Mouse (Mus musculus): ENCODE measurements around the gene Ccnb2. TPM values are rescaled to one million over a fixed set of nuclear protein-coding genes. Genes with fewer than 3 reads are reported as not detected.

Gene Ccnb2
- polyA plus RNA-seq, 1 experiment, result 260 TPM

GRCm38 (mm10) chr9:70379502-70380467, 41.6 kb downstream of the Ccnb2 start:
- H3K36me3 ChIP-seq (ENCODE audit: control insufficient read depth, insufficient read depth, low read length, poor library complexity, severe bottlenecking), result 0 out of 2 replicates have a peak, but pooled peaks cover 6% of the 10 kb centered on the region
- no peak for TF ChIP-seq EP300 (IDR thresholded peaks at IDR 0.05; ENCODE audit: insufficient read depth, low read depth, low read length)
- no peaks in the 10 kb centered on the region for H3K27me3 ChIP-seq (ENCODE audit: control insufficient read depth, insufficient read depth, low read length, poor library complexity, severe bottlenecking)
- H3K9ac ChIP-seq (ENCODE audit: low read depth, poor library complexity, severe bottlenecking), result no peak overlapping the region
- H3K4me1 ChIP-seq (ENCODE audit: control insufficient read depth, insufficient read depth, low read length), result no peaks in the 10 kb centered on the region
- H3K9me3 ChIP-seq (replicated peaks; ENCODE audit: control insufficient read depth, insufficient read depth, low read length, poor library complexity, severe bottlenecking), result no peaks in the 10 kb centered on the region
- H3K4me3 ChIP-seq (ENCODE audit: low read depth, low read length), result no peak overlapping the region
- no peak overlapping the region for H3K27ac ChIP-seq (ENCODE audit: insufficient read depth, low read length)

GRCm38 (mm10) chr9:70371638-70372037, 49.7 kb downstream of the Ccnb2 start:
- H3K27ac ChIP-seq (ENCODE audit: insufficient read depth, low read length), result no peak overlapping the region
- no peak overlapping the region for H3K9ac ChIP-seq (ENCODE audit: low read depth, poor library complexity, severe bottlenecking)
- no peaks in the 10 kb centered on the region for H3K4me1 ChIP-seq (ENCODE audit: control insufficient read depth, insufficient read depth, low read length)
- no peaks in the 10 kb centered on the region for H3K9me3 ChIP-seq (replicated peaks; ENCODE audit: control insufficient read depth, insufficient read depth, low read length, poor library complexity, severe bottlenecking)
- H3K4me3 ChIP-seq (ENCODE audit: low read depth, low read length), result no peak overlapping the region
- no peak for TF ChIP-seq EP300 (IDR thresholded peaks at IDR 0.05; ENCODE audit: insufficient read depth, low read depth, low read length)
- TF ChIP-seq CTCF (IDR thresholded peaks at IDR 0.05; ENCODE audit: low read depth, low read length), result no peak
- no peak for TF ChIP-seq POLR2A (IDR thresholded peaks at IDR 0.05; ENCODE audit: insufficient read depth, low read length)
- H3K27me3 ChIP-seq (ENCODE audit: control insufficient read depth, insufficient read depth, low read length, poor library complexity, severe bottlenecking), result no peaks in the 10 kb centered on the region
- H3K36me3 ChIP-seq (ENCODE audit: control insufficient read depth, insufficient read depth, low read length, poor library complexity, severe bottlenecking), result peaks cover 8% of the 10 kb centered on the region; the same call in 1 of the 2 replicates

GRCm38 (mm10) chr9:70366898-70367297, 54.4 kb downstream of the Ccnb2 start:
- no peaks in the 10 kb centered on the region for H3K4me1 ChIP-seq (ENCODE audit: control insufficient read depth, insufficient read depth, low read length)
- no peaks in the 10 kb centered on the region for H3K9me3 ChIP-seq (replicated peaks; ENCODE audit: control insufficient read depth, insufficient read depth, low read length, poor library complexity, severe bottlenecking)
- peaks cover 8% of the 10 kb centered on the region; the same call in 1 of the 2 replicates for H3K36me3 ChIP-seq (ENCODE audit: control insufficient read depth, insufficient read depth, low read length, poor library complexity, severe bottlenecking)

GRCm38 (mm10) chr9:70365915-70366314, 55.4 kb downstream of the Ccnb2 start:
- H3K9me3 ChIP-seq (replicated peaks; ENCODE audit: control insufficient read depth, insufficient read depth, low read length, poor library complexity, severe bottlenecking), result no peaks in the 10 kb centered on the region
- H3K27ac ChIP-seq (ENCODE audit: insufficient read depth, low read length), result no peak overlapping the region
- H3K4me3 ChIP-seq (ENCODE audit: low read depth, low read length), result no peak overlapping the region
- no peak overlapping the region for H3K9ac ChIP-seq (ENCODE audit: low read depth, poor library complexity, severe bottlenecking)
- H3K36me3 ChIP-seq (ENCODE audit: control insufficient read depth, insufficient read depth, low read length, poor library complexity, severe bottlenecking), result peaks cover 8% of the 10 kb centered on the region; the same call in 1 of the 2 replicates
- no peaks in the 10 kb centered on the region for H3K4me1 ChIP-seq (ENCODE audit: control insufficient read depth, insufficient read depth, low read length)
- no peaks in the 10 kb centered on the region for H3K27me3 ChIP-seq (ENCODE audit: control insufficient read depth, insufficient read depth, low read length, poor library complexity, severe bottlenecking)
- TF ChIP-seq POLR2A (IDR thresholded peaks at IDR 0.05; ENCODE audit: insufficient read depth, low read length) (no peak), CTCF (IDR thresholded peaks at IDR 0.05; ENCODE audit: low read depth, low read length) (no peak), EP300 (IDR thresholded peaks at IDR 0.05; ENCODE audit: insufficient read depth, low read depth, low read length) (no peak)

More at GRCm38 (mm10) chr9:70366898-70367297, 54.4 kb downstream of the Ccnb2 start:
- TF ChIP-seq CTCF (IDR thresholded peaks at IDR 0.05; ENCODE audit: low read depth, low read length) (no peak), POLR2A (IDR thresholded peaks at IDR 0.05; ENCODE audit: insufficient read depth, low read length) (no peak), EP300 (IDR thresholded peaks at IDR 0.05; ENCODE audit: insufficient read depth, low read depth, low read length) (no peak)
- no peak overlapping the region for H3K9ac ChIP-seq (ENCODE audit: low read depth, poor library complexity, severe bottlenecking)
- no peak overlapping the region for H3K27ac ChIP-seq (ENCODE audit: insufficient read depth, low read length)
- no peaks in the 10 kb centered on the region for H3K27me3 ChIP-seq (ENCODE audit: control insufficient read depth, insufficient read depth, low read length, poor library complexity, severe bottlenecking)
- no peak overlapping the region for H3K4me3 ChIP-seq (ENCODE audit: low read depth, low read length)

- no peaks in the 10 kb centered on the region for H3K4me1 ChIP-seq (ENCODE audit: control insufficient read depth, insufficient read depth, low read length)
- no peak overlapping the region for H3K4me3 ChIP-seq (ENCODE audit: low read depth, low read length)
- peaks cover 6% of the 10 kb centered on the region; the same call in 1 of the 2 replicates for H3K36me3 ChIP-seq (ENCODE audit: control insufficient read depth, insufficient read depth, low read length, poor library complexity, severe bottlenecking)
- H3K27me3 ChIP-seq (ENCODE audit: control insufficient read depth, insufficient read depth, low read length, poor library complexity, severe bottlenecking), result no peaks in the 10 kb centered on the region
- no peak for TF ChIP-seq EP300 (IDR thresholded peaks at IDR 0.05; ENCODE audit: insufficient read depth, low read depth, low read length)
- TF ChIP-seq POLR2A (IDR thresholded peaks at IDR 0.05; ENCODE audit: insufficient read depth, low read length), result no peak
- no peak for TF ChIP-seq CTCF (IDR thresholded peaks at IDR 0.05; ENCODE audit: low read depth, low read length)
- H3K9ac ChIP-seq (ENCODE audit: low read depth, poor library complexity, severe bottlenecking), result no peak overlapping the region
- H3K9me3 ChIP-seq (replicated peaks; ENCODE audit: control insufficient read depth, insufficient read depth, low read length, poor library complexity, severe bottlenecking), result no peaks in the 10 kb centered on the region
- no peak overlapping the region for H3K27ac ChIP-seq (ENCODE audit: insufficient read depth, low read length)
Measured at GRCm38 (mm10) chr9:70364741-70365140, 56.6 kb downstream of the Ccnb2 start.
